Mouse (Mus musculus): ENCODE measurements around the gene Cap1. TPM values are rescaled to one million over a fixed set of nuclear protein-coding genes. Genes with fewer than 3 reads are reported as not detected.

The Cap1 gene
- polyA plus RNA-seq, 1 experiment, result 89.7 TPM

- TF ChIP-seq POLR2A (IDR thresholded peaks at IDR 0.05; ENCODE audit: borderline replicate concordance, insufficient read depth, low read length) (no peak), CTCF (IDR thresholded peaks at IDR 0.05; ENCODE audit: borderline replicate concordance, insufficient read depth, low read depth, low read length) (no peak)
- 9% methylated on average over 12 of the region's 12 CpGs for WGBS
- H3K27ac ChIP-seq (ENCODE audit: insufficient read depth, low read length), result no peak overlapping the region
- H3K4me1 ChIP-seq (ENCODE audit: control insufficient read depth, insufficient read depth, low read length), result no peaks in the 10 kb centered on the region
- peak overlapping the region; percentile 87 for H3K4me3 ChIP-seq (replicated peaks; ENCODE audit: insufficient read depth, low read depth, low read length)
- peak in 1 of 2 experiments; percentile 32 for DNase-seq
- H3K27me3 ChIP-seq (ENCODE audit: control insufficient read depth, insufficient read depth, low read length), result no peaks in the 10 kb centered on the region
Measured at GRCm38 (mm10) chr4:122884481-122885340, 1.1 kb downstream of the Cap1 start.

- 9% methylated on average over 2 of the region's 2 CpGs for WGBS
- TF ChIP-seq POLR2A (IDR thresholded peaks at IDR 0.05; ENCODE audit: borderline replicate concordance, insufficient read depth, low read length) (no peak), CTCF (IDR thresholded peaks at IDR 0.05; ENCODE audit: borderline replicate concordance, insufficient read depth, low read depth, low read length) (no peak)
- Histone ChIP-seq H3K27ac (ENCODE audit: insufficient read depth, low read length) (no peak overlapping the region), H3K27me3 (ENCODE audit: control insufficient read depth, insufficient read depth, low read length) (no peaks in the 10 kb centered on the region), H3K4me1 (ENCODE audit: control insufficient read depth, insufficient read depth, low read length) (no peaks in the 10 kb centered on the region), H3K4me3 (replicated peaks; ENCODE audit: insufficient read depth, low read depth, low read length) (no peak overlapping the region)
- no peak for DNase-seq
Measured at GRCm38 (mm10) chr4:122884051-122884450, 1.8 kb downstream of the Cap1 start.

GRCm38 (mm10) chr4:122883294-122883693, 2.6 kb downstream of the Cap1 start:
- Histone ChIP-seq H3K27me3 (ENCODE audit: control insufficient read depth, insufficient read depth, low read length) (no peaks in the 10 kb centered on the region), H3K27ac (ENCODE audit: insufficient read depth, low read length) (no peak overlapping the region), H3K4me3 (replicated peaks; ENCODE audit: insufficient read depth, low read depth, low read length) (no peak overlapping the region), H3K4me1 (ENCODE audit: control insufficient read depth, insufficient read depth, low read length) (no peaks in the 10 kb centered on the region)
- no peak for TF ChIP-seq CTCF (IDR thresholded peaks at IDR 0.05; ENCODE audit: borderline replicate concordance, insufficient read depth, low read depth, low read length)
- TF ChIP-seq POLR2A (IDR thresholded peaks at IDR 0.05; ENCODE audit: borderline replicate concordance, insufficient read depth, low read length), result no peak
- 76% methylated on average over 3 of the region's 3 CpGs for WGBS
- no peak for DNase-seq

GRCm38 (mm10) chr4:122882544-122882943, 3.3 kb downstream of the Cap1 start:
- Histone ChIP-seq H3K27ac (ENCODE audit: insufficient read depth, low read length) (no peak overlapping the region), H3K4me3 (replicated peaks; ENCODE audit: insufficient read depth, low read depth, low read length) (no peak overlapping the region), H3K4me1 (ENCODE audit: control insufficient read depth, insufficient read depth, low read length) (no peaks in the 10 kb centered on the region), H3K27me3 (ENCODE audit: control insufficient read depth, insufficient read depth, low read length) (no peaks in the 10 kb centered on the region)
- peak in 1 of 2 experiments; percentile 50 for DNase-seq
- WGBS, result 11% methylated on average over 3 of the region's 3 CpGs
- TF ChIP-seq POLR2A (IDR thresholded peaks at IDR 0.05; ENCODE audit: borderline replicate concordance, insufficient read depth, low read length) (no peak), CTCF (IDR thresholded peaks at IDR 0.05; ENCODE audit: borderline replicate concordance, insufficient read depth, low read depth, low read length) (no peak)

GRCm38 (mm10) chr4:122878333-122879070, 7.4 kb downstream of the Cap1 start:
- Histone ChIP-seq H3K27me3 (ENCODE audit: control insufficient read depth, insufficient read depth, low read length) (no peaks in the 10 kb centered on the region), H3K4me3 (replicated peaks; ENCODE audit: insufficient read depth, low read depth, low read length) (no peak overlapping the region), H3K27ac (ENCODE audit: insufficient read depth, low read length) (no peak overlapping the region), H3K4me1 (ENCODE audit: control insufficient read depth, insufficient read depth, low read length) (no peaks in the 10 kb centered on the region)
- TF ChIP-seq CTCF (IDR thresholded peaks at IDR 0.05; ENCODE audit: borderline replicate concordance, insufficient read depth, low read depth, low read length), result no peak
- 90% methylated on average over 2 of the region's 2 CpGs for WGBS
- DNase-seq, result no peak

- TF ChIP-seq POLR2A (IDR thresholded peaks at IDR 0.05; ENCODE audit: borderline replicate concordance, insufficient read depth, low read length), result no peak
- H3K4me1 ChIP-seq (ENCODE audit: control insufficient read depth, insufficient read depth, low read length), result no peaks in the 10 kb centered on the region; the same call in 1 of the 2 replicates
- no peak overlapping the region for H3K4me3 ChIP-seq (replicated peaks; ENCODE audit: insufficient read depth, low read depth, low read length)
- WGBS, result 88% methylated on average over 4 of the region's 4 CpGs
- no peak overlapping the region for H3K27ac ChIP-seq (ENCODE audit: insufficient read depth, low read length)
- DNase-seq, result no peak
- H3K27me3 ChIP-seq (ENCODE audit: control insufficient read depth, insufficient read depth, low read length), result no peaks in the 10 kb centered on the region
Measured at GRCm38 (mm10) chr4:122873512-122873911, 12.3 kb downstream of the Cap1 start.

GRCm38 (mm10) chr4:122873003-122873402, 12.9 kb downstream of the Cap1 start:
- no peak for DNase-seq
- Histone ChIP-seq H3K27me3 (ENCODE audit: control insufficient read depth, insufficient read depth, low read length) (no peaks in the 10 kb centered on the region), H3K4me3 (replicated peaks; ENCODE audit: insufficient read depth, low read depth, low read length) (no peak overlapping the region), H3K27ac (ENCODE audit: insufficient read depth, low read length) (no peak overlapping the region), H3K4me1 (ENCODE audit: control insufficient read depth, insufficient read depth, low read length) (no peaks in the 10 kb centered on the region; the same call in 1 of the 2 replicates)
- TF ChIP-seq CTCF (IDR thresholded peaks at IDR 0.05; ENCODE audit: borderline replicate concordance, insufficient read depth, low read depth, low read length), result no peak
- no peak for TF ChIP-seq POLR2A (IDR thresholded peaks at IDR 0.05; ENCODE audit: borderline replicate concordance, insufficient read depth, low read length)
- WGBS, result 73% methylated on average over 5 of the region's 5 CpGs

GRCm38 (mm10) chr4:122871989-122872388, 13.9 kb downstream of the Cap1 start:
- 73% methylated on average over 2 of the region's 2 CpGs for WGBS
- no peak for TF ChIP-seq POLR2A (IDR thresholded peaks at IDR 0.05; ENCODE audit: borderline replicate concordance, insufficient read depth, low read length)
- no peak for TF ChIP-seq CTCF (IDR thresholded peaks at IDR 0.05; ENCODE audit: borderline replicate concordance, insufficient read depth, low read depth, low read length)
- DNase-seq, result no peak

More at GRCm38 (mm10) chr4:122871989-122872388, 13.9 kb downstream of the Cap1 start:
- Histone ChIP-seq H3K27ac (ENCODE audit: insufficient read depth, low read length) (no peak overlapping the region), H3K4me3 (replicated peaks; ENCODE audit: insufficient read depth, low read depth, low read length) (no peak overlapping the region), H3K27me3 (ENCODE audit: control insufficient read depth, insufficient read depth, low read length) (no peaks in the 10 kb centered on the region), H3K4me1 (ENCODE audit: control insufficient read depth, insufficient read depth, low read length) (no peaks in the 10 kb centered on the region; the same call in 1 of the 2 replicates)
